Mouse (Mus musculus): Measurements from ENCODE around the gene Fgfr2. TPM values are rescaled to one million over a fixed set of nuclear protein-coding genes. Genes with fewer than 3 reads are reported as not detected.

Fgfr2 gene
- polyA plus RNA-seq, 1 experiment = 0.17 TPM

- Histone ChIP-seq H3K36me3 (ENCODE audit: control insufficient read depth, insufficient read depth) (no peaks in the 10 kb centered on the region), H3K4me3 (no peak within 1 kb of the TSS), H3K79me2 (ENCODE audit: control insufficient read depth, insufficient read depth) (no peaks in the 10 kb centered on the region), H3ac (ENCODE audit: control insufficient read depth, insufficient read length) (no peak within 1 kb of the TSS), H3K4me2 (ENCODE audit: low read depth) (no peak within 1 kb of the TSS), H3K27me3 (ENCODE audit: control insufficient read depth, insufficient read depth, insufficient read length) (peaks cover 12% of the 10 kb centered on the region)
- TF ChIP-seq TCF3 (IDR thresholded peaks at IDR 0.05; ENCODE audit: insufficient read length, low read depth) (no peak), MYOG (IDR thresholded peaks at IDR 0.05; ENCODE audit: control insufficient read depth in 1 of 3, insufficient read depth in 1 of 3, insufficient read length in 2 of 3, low read depth in 2 of 3) (no peak), MAX (IDR thresholded peaks at IDR 0.05; ENCODE audit: low read depth) (no peak), MYOD1 (IDR thresholded peaks at IDR 0.05; ENCODE audit: control insufficient read depth in 1 of 3, insufficient read length in 2 of 3, low read depth in 2 of 3) (no peak), E2F4 (IDR thresholded peaks at IDR 0.05; ENCODE audit: insufficient read depth) (no peak)
Measured at GRCm38 (mm10) chr7:131966023-131966915, 1156.9 kb downstream of the Fgfr2 start, which contains the start of gene Gpr26. Gene Gpr26, plus strand, starts transcription at chr7:131966460.

GRCm38 (mm10) chr7:131960551-131960950, 1162.6 kb downstream of the Fgfr2 start:
- Histone ChIP-seq H3K79me2 (ENCODE audit: control insufficient read depth, insufficient read depth) (no peaks in the 10 kb centered on the region), H3K36me3 (ENCODE audit: control insufficient read depth, insufficient read depth) (no peaks in the 10 kb centered on the region), H3ac (ENCODE audit: control insufficient read depth, insufficient read length) (no peak overlapping the region), H3K27me3 (ENCODE audit: control insufficient read depth, insufficient read depth, insufficient read length) (no peaks in the 10 kb centered on the region), H3K4me3 (no peak overlapping the region), H3K4me2 (ENCODE audit: low read depth) (no peak overlapping the region)
- TF ChIP-seq REST (IDR thresholded peaks at IDR 0.05; ENCODE audit: insufficient read depth, insufficient read length) (peak; percentile 73), USF1 (IDR thresholded peaks at IDR 0.05; ENCODE audit: low read depth) (no peak)

- Histone ChIP-seq H3K27me3 (ENCODE audit: control insufficient read depth, insufficient read depth, insufficient read length) (no peaks in the 10 kb centered on the region), H3K4me2 (ENCODE audit: low read depth) (no peak overlapping the region), H3K4me3 (no peak overlapping the region), H3K36me3 (ENCODE audit: control insufficient read depth, insufficient read depth) (no peaks in the 10 kb centered on the region), H3ac (ENCODE audit: control insufficient read depth, insufficient read length) (no peak overlapping the region), H3K79me2 (ENCODE audit: control insufficient read depth, insufficient read depth) (no peaks in the 10 kb centered on the region)
- TF ChIP-seq E2F4 (IDR thresholded peaks at IDR 0.05; ENCODE audit: insufficient read depth) = no peak
- TF ChIP-seq MYOG (IDR thresholded peaks at IDR 0.05; ENCODE audit: control insufficient read depth in 1 of 3, insufficient read depth in 1 of 3, insufficient read length in 2 of 3, low read depth in 2 of 3) = no peak
- TF ChIP-seq TCF12 (IDR thresholded peaks at IDR 0.05; ENCODE audit: insufficient read depth, poor library complexity, severe bottlenecking) = no peak
- TF ChIP-seq SRF (IDR thresholded peaks at IDR 0.05; ENCODE audit: control insufficient read depth, insufficient read length, low read depth) = no peak
- no peak for TF ChIP-seq POLR2A (IDR thresholded peaks at IDR 0.05; ENCODE audit: insufficient read length, low read depth)
- no peak for TF ChIP-seq CEBPB (IDR thresholded peaks at IDR 0.05; ENCODE audit: insufficient read depth, poor library complexity, severe bottlenecking)
- TF ChIP-seq USF1 (IDR thresholded peaks at IDR 0.05; ENCODE audit: low read depth) = no peak
- TF ChIP-seq MAX (IDR thresholded peaks at IDR 0.05; ENCODE audit: low read depth) = no peak
- TF ChIP-seq TCF3 (IDR thresholded peaks at IDR 0.05; ENCODE audit: insufficient read length, low read depth) = no peak
- TF ChIP-seq MYOD1 (IDR thresholded peaks at IDR 0.05; ENCODE audit: control insufficient read depth in 1 of 3, insufficient read length in 2 of 3, low read depth in 2 of 3) = no peak
- no peak for TF ChIP-seq REST (IDR thresholded peaks at IDR 0.05; ENCODE audit: insufficient read depth, insufficient read length)
- no peak for TF ChIP-seq POLR2AphosphoS2 (IDR thresholded peaks at IDR 0.05; ENCODE audit: insufficient read length, low read depth)
Measured at GRCm38 (mm10) chr7:131958705-131959104, 1164.4 kb downstream of the Fgfr2 start.

GRCm38 (mm10) chr7:131953402-131953801, 1169.7 kb downstream of the Fgfr2 start:
- H3K4me2 ChIP-seq (ENCODE audit: low read depth) = no peak overlapping the region
- H3ac ChIP-seq (ENCODE audit: control insufficient read depth, insufficient read length) = no peak overlapping the region
- no peak overlapping the region for H3K4me3 ChIP-seq
- H3K79me2 ChIP-seq (ENCODE audit: control insufficient read depth, insufficient read depth) = no peaks in the 10 kb centered on the region
- no peaks in the 10 kb centered on the region for H3K27me3 ChIP-seq (ENCODE audit: control insufficient read depth, insufficient read depth, insufficient read length)
- TF ChIP-seq MAX (IDR thresholded peaks at IDR 0.05; ENCODE audit: low read depth) = no peak
- no peak for TF ChIP-seq USF1 (IDR thresholded peaks at IDR 0.05; ENCODE audit: low read depth)
- TF ChIP-seq MYOG (IDR thresholded peaks at IDR 0.05; ENCODE audit: control insufficient read depth in 1 of 3, insufficient read depth in 1 of 3, insufficient read length in 2 of 3, low read depth in 2 of 3) = no peak
- TF ChIP-seq REST (IDR thresholded peaks at IDR 0.05; ENCODE audit: insufficient read depth, insufficient read length) = no peak
- no peak for TF ChIP-seq MYOD1 (IDR thresholded peaks at IDR 0.05; ENCODE audit: control insufficient read depth in 1 of 3, insufficient read length in 2 of 3, low read depth in 2 of 3)
- no peak for TF ChIP-seq E2F4 (IDR thresholded peaks at IDR 0.05; ENCODE audit: insufficient read depth)
- no peak for TF ChIP-seq POLR2AphosphoS2 (IDR thresholded peaks at IDR 0.05; ENCODE audit: insufficient read length, low read depth)
- TF ChIP-seq TCF12 (IDR thresholded peaks at IDR 0.05; ENCODE audit: insufficient read depth, poor library complexity, severe bottlenecking) = no peak
- TF ChIP-seq POLR2A (IDR thresholded peaks at IDR 0.05; ENCODE audit: insufficient read length, low read depth) = no peak
- TF ChIP-seq CEBPB (IDR thresholded peaks at IDR 0.05; ENCODE audit: insufficient read depth, poor library complexity, severe bottlenecking) = no peak
- TF ChIP-seq SRF (IDR thresholded peaks at IDR 0.05; ENCODE audit: control insufficient read depth, insufficient read length, low read depth) = no peak
- no peak for TF ChIP-seq TCF3 (IDR thresholded peaks at IDR 0.05; ENCODE audit: insufficient read length, low read depth)
- H3K36me3 ChIP-seq (ENCODE audit: control insufficient read depth, insufficient read depth) = no peaks in the 10 kb centered on the region

GRCm38 (mm10) chr7:131951131-131951530, 1172.0 kb downstream of the Fgfr2 start:
- Histone ChIP-seq H3K4me2 (ENCODE audit: low read depth) (no peak overlapping the region), H3K79me2 (ENCODE audit: control insufficient read depth, insufficient read depth) (no peaks in the 10 kb centered on the region), H3K27me3 (ENCODE audit: control insufficient read depth, insufficient read depth, insufficient read length) (no peaks in the 10 kb centered on the region), H3K4me3 (no peak overlapping the region), H3K36me3 (ENCODE audit: control insufficient read depth, insufficient read depth) (no peaks in the 10 kb centered on the region), H3ac (ENCODE audit: control insufficient read depth, insufficient read length) (no peak overlapping the region)
- TF ChIP-seq TCF12 (IDR thresholded peaks at IDR 0.05; ENCODE audit: insufficient read depth, poor library complexity, severe bottlenecking) = no peak
- no peak for TF ChIP-seq USF1 (IDR thresholded peaks at IDR 0.05; ENCODE audit: low read depth)
- TF ChIP-seq REST (IDR thresholded peaks at IDR 0.05; ENCODE audit: insufficient read depth, insufficient read length) = no peak
- no peak for TF ChIP-seq CEBPB (IDR thresholded peaks at IDR 0.05; ENCODE audit: insufficient read depth, poor library complexity, severe bottlenecking)
- no peak for TF ChIP-seq SRF (IDR thresholded peaks at IDR 0.05; ENCODE audit: control insufficient read depth, insufficient read length, low read depth)
- no peak for TF ChIP-seq MAX (IDR thresholded peaks at IDR 0.05; ENCODE audit: low read depth)
- no peak for TF ChIP-seq MYOG (IDR thresholded peaks at IDR 0.05; ENCODE audit: control insufficient read depth in 1 of 3, insufficient read depth in 1 of 3, insufficient read length in 2 of 3, low read depth in 2 of 3)
- TF ChIP-seq TCF3 (IDR thresholded peaks at IDR 0.05; ENCODE audit: insufficient read length, low read depth) = no peak
- no peak for TF ChIP-seq POLR2A (IDR thresholded peaks at IDR 0.05; ENCODE audit: insufficient read length, low read depth)
- no peak for TF ChIP-seq MYOD1 (IDR thresholded peaks at IDR 0.05; ENCODE audit: control insufficient read depth in 1 of 3, insufficient read length in 2 of 3, low read depth in 2 of 3)
- no peak for TF ChIP-seq E2F4 (IDR thresholded peaks at IDR 0.05; ENCODE audit: insufficient read depth)
